Mouse (Mus musculus) layer of hippocampus, adult 11-12 months (tissue): ENCODE data around the gene Ptpn3.

Experiments
- DNase-seq: peaks from one replicate; pipeline ENCODE4 v3.0.0; 2022; ENCODE audit warnings: low spot score

Gene Ptpn3

GRCm38 (mm10) chr4:57263061-57263685, 38.5 kb downstream of the Ptpn3 start:
- DNase-seq: no peak

- no peak for DNase-seq
Observed at GRCm38 (mm10) chr4:57262451-57262850, 39.2 kb downstream of the Ptpn3 start.

GRCm38 (mm10) chr4:57261813-57262212, 39.8 kb downstream of the Ptpn3 start:
- no peak for DNase-seq

- no peak for DNase-seq
Observed at GRCm38 (mm10) chr4:57258159-57259035, 43.2 kb downstream of the Ptpn3 start.

- DNase-seq: no peak
Observed at GRCm38 (mm10) chr4:57257409-57257808, 44.2 kb downstream of the Ptpn3 start.

GRCm38 (mm10) chr4:57256761-57257160, 44.9 kb downstream of the Ptpn3 start:
- peak; percentile 30 for DNase-seq

GRCm38 (mm10) chr4:57254412-57254811, 47.2 kb downstream of the Ptpn3 start:
- no peak for DNase-seq

- DNase-seq: peak; percentile 33
Observed at GRCm38 (mm10) chr4:57250636-57251035, 51.0 kb downstream of the Ptpn3 start.

GRCm38 (mm10) chr4:57249108-57249507, 52.5 kb downstream of the Ptpn3 start:
- no peak for DNase-seq

- no peak for DNase-seq
Observed at GRCm38 (mm10) chr4:57244874-57245273, 56.8 kb downstream of the Ptpn3 start.

- DNase-seq: no peak
Observed at GRCm38 (mm10) chr4:57243312-57243711, 58.3 kb downstream of the Ptpn3 start.

GRCm38 (mm10) chr4:57240934-57241333, 60.7 kb downstream of the Ptpn3 start:
- DNase-seq: no peak

- no peak for DNase-seq
Observed at GRCm38 (mm10) chr4:57240100-57240499, 61.5 kb downstream of the Ptpn3 start.

- no peak for DNase-seq
Observed at GRCm38 (mm10) chr4:57239112-57239511, 62.5 kb downstream of the Ptpn3 start.

GRCm38 (mm10) chr4:57238118-57238517, 63.5 kb downstream of the Ptpn3 start:
- DNase-seq: no peak

GRCm38 (mm10) chr4:57236513-57236912, 65.1 kb downstream of the Ptpn3 start:
- no peak for DNase-seq

GRCm38 (mm10) chr4:57235741-57236140, 65.9 kb downstream of the Ptpn3 start:
- DNase-seq: no peak

- no peak for DNase-seq
Observed at GRCm38 (mm10) chr4:57234348-57234747, 67.3 kb downstream of the Ptpn3 start.

- no peak for DNase-seq
Observed at GRCm38 (mm10) chr4:57232439-57232838, 69.2 kb downstream of the Ptpn3 start.

GRCm38 (mm10) chr4:57231323-57231722, 70.3 kb downstream of the Ptpn3 start:
- no peak for DNase-seq

- DNase-seq: no peak
Observed at GRCm38 (mm10) chr4:57230341-57230740, 71.3 kb downstream of the Ptpn3 start.

- peak; percentile 29 for DNase-seq
Observed at GRCm38 (mm10) chr4:57228601-57229520, 72.8 kb downstream of the Ptpn3 start.
